Mouse (Mus musculus): ENCODE data around the gene Mettl7a1. TPM values are rescaled to one million over a fixed set of nuclear protein-coding genes. Genes with fewer than 3 reads are reported as not detected.
"Not testable (repeated sequence)": the region's sequence is repeated elsewhere in the genome, so short reads cannot be mapped to it uniquely, and the experiment has no call there.

Gene Mettl7a1
- polyA plus RNA-seq, 1 experiment from 2014 or later, result 3.2 TPM

DNA sequence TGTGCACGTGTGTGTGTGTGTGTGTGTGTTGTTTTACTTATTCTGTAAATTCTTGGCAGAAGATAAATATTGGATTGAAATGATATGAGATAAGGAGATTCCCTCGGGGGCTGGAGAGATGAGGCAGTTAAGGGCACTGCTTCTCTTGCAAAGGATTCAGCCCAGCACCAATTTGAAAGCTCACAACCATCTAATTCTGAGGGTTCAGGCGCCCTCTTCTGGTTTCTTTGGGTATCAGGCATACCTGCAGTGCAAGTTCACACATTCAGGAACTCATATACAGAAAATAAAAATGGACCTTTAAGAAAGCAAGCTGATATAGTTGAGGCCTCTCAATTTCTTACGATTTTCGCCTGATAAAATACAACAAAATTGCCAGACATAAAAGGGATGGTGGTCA is 71.1 kb downstream of the Mettl7a1 start:
- H3K4me3 ChIP-seq (ENCODE audit: low read depth, low read length), result no peak overlapping the region
- no peaks in the 10 kb centered on the region for H3K27me3 ChIP-seq (ENCODE audit: control insufficient read depth, insufficient read depth, low read length)
- ATAC-seq (replicated peaks; ENCODE audit: low FRiP score) (no peak), DNase-seq (ENCODE audit: low spot score) (peak; percentile 71)
- H3K27ac ChIP-seq (ENCODE audit: low read depth, low read length), result no peak overlapping the region
- no peaks in the 10 kb centered on the region for H3K9me3 ChIP-seq (ENCODE audit: control insufficient read depth, low read length)
- H3K4me1 ChIP-seq (replicated peaks; ENCODE audit: control insufficient read depth, insufficient read depth, low read length), result no peaks in the 10 kb centered on the region
- H3K36me3 ChIP-seq (ENCODE audit: control insufficient read depth, insufficient read depth, low read length), result no peaks in the 10 kb centered on the region
- no peak overlapping the region for H3K9ac ChIP-seq (ENCODE audit: low read length)
- WGBS, result 44% methylated on average over 5 of the region's 5 CpGs
- no peak overlapping the region for H3K4me2 ChIP-seq (ENCODE audit: low read depth, low read length, severe bottlenecking)

DNA sequence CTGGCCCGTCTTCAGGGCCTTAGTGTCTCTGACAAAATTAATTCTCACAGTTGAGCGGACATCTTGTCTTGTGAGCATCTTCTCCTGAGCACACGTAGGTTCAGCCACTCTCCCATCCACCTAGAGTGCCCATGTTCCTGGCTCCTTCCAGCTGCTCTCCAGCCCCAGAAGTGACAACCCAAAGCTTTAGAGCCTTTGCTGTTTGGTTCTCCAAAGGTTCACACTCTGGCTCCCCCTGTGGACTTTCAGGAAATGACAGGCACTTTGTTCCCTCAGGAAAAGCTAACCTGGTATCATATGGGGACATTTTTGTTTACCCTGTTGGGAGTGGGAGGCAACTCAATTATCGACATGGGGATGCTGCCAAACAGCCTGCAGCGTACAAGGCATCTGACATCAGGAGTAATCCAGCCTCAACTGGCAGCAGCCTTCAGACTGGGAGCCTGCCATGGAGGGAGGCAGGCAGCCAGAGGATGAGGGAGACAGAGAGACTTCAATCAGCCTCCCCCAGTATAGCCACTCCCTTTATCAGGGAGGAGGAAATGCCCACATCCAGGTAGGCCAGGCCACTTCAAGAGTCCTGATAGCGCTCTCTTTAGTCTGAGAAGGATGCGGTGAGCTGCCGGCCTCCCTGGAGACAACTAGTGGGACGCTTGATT is 74.0 kb downstream of the Mettl7a1 start:
- 31% methylated on average over 3 of the region's 9 CpGs for WGBS
- not testable (repeated sequence) for H3K4me3 ChIP-seq (ENCODE audit: low read depth, low read length); H3K36me3 ChIP-seq (ENCODE audit: control insufficient read depth, insufficient read depth, low read length); DNase-seq (ENCODE audit: low spot score); H3K9ac ChIP-seq (ENCODE audit: low read length); H3K27me3 ChIP-seq (ENCODE audit: control insufficient read depth, insufficient read depth, low read length); H3K27ac ChIP-seq (ENCODE audit: low read depth, low read length); ATAC-seq (replicated peaks; ENCODE audit: low FRiP score); H3K4me1 ChIP-seq (replicated peaks; ENCODE audit: control insufficient read depth, insufficient read depth, low read length); H3K9me3 ChIP-seq (ENCODE audit: control insufficient read depth, low read length); H3K4me2 ChIP-seq (ENCODE audit: low read depth, low read length, severe bottlenecking)

Other genes starting within 250 kb of the Mettl7a1 start
- 43.3 and 45.5 TPM in 2 replicates for gene Atf1, start 76.3 kb upstream of the Mettl7a1 start, polyA plus RNA-seq (2014; fragmentation: Nextera tagmentation; extraction: Ambion mirVana)
- not detected in 2 replicates for gene Tmprss12, start 23.3 kb upstream of the Mettl7a1 start, polyA plus RNA-seq (2014; fragmentation: Nextera tagmentation; extraction: Ambion mirVana)
- not detected in 2 replicates for gene Mettl7a3, start 30.8 kb downstream of the Mettl7a1 start, polyA plus RNA-seq (2014; fragmentation: Nextera tagmentation; extraction: Ambion mirVana)
- not detected in 2 replicates for gene Methig1, start 49.0 kb downstream of the Mettl7a1 start, polyA plus RNA-seq (2014; fragmentation: Nextera tagmentation; extraction: Ambion mirVana)
- not detected in 2 replicates for gene Mettl7a2, start 49.1 kb downstream of the Mettl7a1 start, polyA plus RNA-seq (2014; fragmentation: Nextera tagmentation; extraction: Ambion mirVana)
- not detected in 2 replicates for gene Higd1c, start 60.4 kb downstream of the Mettl7a1 start, polyA plus RNA-seq (2014; fragmentation: Nextera tagmentation; extraction: Ambion mirVana)
- not detected in 2 replicates for gene Gm5475, start 118.0 kb downstream of the Mettl7a1 start, polyA plus RNA-seq (2014; fragmentation: Nextera tagmentation; extraction: Ambion mirVana)
- gene Slc11a2, start 120.9 kb downstream of the Mettl7a1 start, polyA plus RNA-seq (2014; fragmentation: Nextera tagmentation; extraction: Ambion mirVana), result 18.0 and 23.2 TPM in 2 replicates
- gene Letmd1, start 164.9 kb downstream of the Mettl7a1 start, polyA plus RNA-seq (2014; fragmentation: Nextera tagmentation; extraction: Ambion mirVana), result 41.3 and 46.6 TPM in 2 replicates
- gene Csrnp2, start 191.3 kb downstream of the Mettl7a1 start, polyA plus RNA-seq (2014; fragmentation: Nextera tagmentation; extraction: Ambion mirVana), result 26.3 and 26.4 TPM in 2 replicates
- gene Tfcp2, start 247.9 kb downstream of the Mettl7a1 start, polyA plus RNA-seq (2014; fragmentation: Nextera tagmentation; extraction: Ambion mirVana), result 31.7 and 32.9 TPM in 2 replicates